Mouse (Mus musculus) liver, embryonic 13.5 days (tissue): ENCODE results near the gene D430041D05Rik. TPM values are rescaled to one million over a fixed set of nuclear protein-coding genes. Genes with fewer than 3 reads are reported as not detected.

Source experiments
- microRNA counts: library from miRNA; unstranded; fragments of <30 nt; microRNA quantifications from one replicate; lab custom pipeline; 2016
- microRNA-seq: library from miRNA; unstranded; fragments of <30 nt; microRNA quantifications from one replicate; pipeline ENCODE4, GENCODE M21; 2016
- polyA plus RNA-seq: library from polyadenylated mRNA; unstranded; fragments of >200 nt; fragmentation: Nextera tagmentation; extraction: Ambion mirVana; gene quantifications from 2 replicates; pipeline ENCODE4 v1.2.1, GENCODE M21; 2015

D430041D05Rik gene
- polyA plus RNA-seq, 1 experiment from 2014 or later: 0.01 TPM

MicroRNAs encoded within 50 kb of the gene (microRNA counts, 519-probe panel; counts per million panel counts)
- 114 counts per million for microRNA mmu-miR-1902 (lab: Ali Mortazavi, UCI)

Small RNA genes within 50 kb of the gene (microRNA-seq; reads per million reads assigned to microRNA genes)
- gene Mir1902: 0.88 reads per million

Other genes with a start within 250 kb of the D430041D05Rik start
- 5.3 and 7.5 TPM in 2 replicates for gene Hipk3, start 83.4 kb upstream of the D430041D05Rik start, polyA plus RNA-seq
- gene Cstf3, start 179.5 kb upstream of the D430041D05Rik start, polyA plus RNA-seq: 31.0 and 38.2 TPM in 2 replicates